Mouse (Mus musculus): ENCODE data around the gene Glt6d1. TPM values are rescaled to one million over a fixed set of nuclear protein-coding genes. Genes with fewer than 3 reads are reported as not detected.

The Glt6d1 gene
- total and polyA plus RNA-seq, 2 experiments from 2014 or later: not detected

DNA sequence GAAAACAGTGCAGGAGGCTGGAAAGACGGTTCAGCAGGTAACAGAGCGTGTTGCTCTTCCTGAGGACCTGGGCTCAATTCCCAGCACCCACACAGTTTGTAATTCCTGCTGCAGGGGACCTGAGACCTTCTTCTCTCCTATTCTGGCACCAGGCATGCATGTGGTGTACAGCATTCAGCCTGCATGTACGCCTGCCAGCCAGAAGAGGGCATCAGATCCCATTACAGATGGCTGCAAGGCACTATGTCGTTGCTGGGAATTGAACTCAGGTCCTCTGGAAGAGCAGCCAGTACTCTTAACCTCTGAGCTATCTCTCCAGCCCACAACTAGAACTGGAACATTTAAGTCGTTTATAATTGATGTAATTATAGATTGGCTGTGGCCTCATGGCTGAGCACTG lies 2.3 kb downstream of the Glt6d1 start:
- Histone ChIP-seq H3K4me1 (ENCODE audit: insufficient read depth) (no peaks in the 10 kb centered on the region), H3K36me3 (ENCODE audit: insufficient read depth) (no peaks in the 10 kb centered on the region), H3K4me3 (ENCODE audit: low read depth, low read length) (no peak overlapping the region), H3K27me3 (ENCODE audit: insufficient read depth, low read length) (no peaks in the 10 kb centered on the region), H3K9ac (no peak overlapping the region), H3K9me3 (ENCODE audit: low read length) (no peaks in the 10 kb centered on the region), H3K4me2 (ENCODE audit: low read depth) (no peak overlapping the region), H3K27ac (ENCODE audit: low read depth, low read length) (no peak overlapping the region)
- DNase-seq (no peak), ATAC-seq (no peak)
- 82% methylated on average over 5 of the region's 5 CpGs for WGBS
- no peak for TF ChIP-seq CTCF (IDR thresholded peaks at IDR 0.05; ENCODE audit: low read depth)

DNA sequence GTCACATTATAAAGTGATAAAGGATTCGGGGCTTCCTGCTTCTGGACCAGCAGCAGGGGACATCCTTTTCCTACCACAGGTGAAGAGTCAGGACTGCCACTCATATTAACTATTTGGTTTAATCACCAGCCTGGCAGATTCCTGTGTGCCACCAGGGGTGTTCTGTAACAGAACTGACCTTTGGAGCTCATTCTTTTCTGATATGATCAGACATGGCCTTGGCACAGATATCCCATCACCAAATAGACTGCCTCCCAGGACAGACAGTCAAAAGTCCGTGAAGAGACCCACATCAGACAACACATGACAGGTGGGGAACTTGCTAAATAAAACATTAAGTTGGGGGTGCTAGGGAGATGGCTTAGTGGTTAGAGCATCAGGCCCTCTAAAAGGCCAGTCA lies 3.9 kb downstream of the Glt6d1 start:
- TF ChIP-seq CTCF (IDR thresholded peaks at IDR 0.05; ENCODE audit: low read depth): no peak
- Histone ChIP-seq H3K4me3 (ENCODE audit: low read depth, low read length) (no peak overlapping the region), H3K27ac (ENCODE audit: low read depth, low read length) (no peak overlapping the region), H3K36me3 (ENCODE audit: insufficient read depth) (no peaks in the 10 kb centered on the region), H3K4me2 (ENCODE audit: low read depth) (no peak overlapping the region), H3K4me1 (ENCODE audit: insufficient read depth) (no peaks in the 10 kb centered on the region), H3K9ac (no peak overlapping the region), H3K9me3 (ENCODE audit: low read length) (no peaks in the 10 kb centered on the region), H3K27me3 (ENCODE audit: insufficient read depth, low read length) (no peaks in the 10 kb centered on the region)
- 65% methylated on average over 2 of the region's 2 CpGs for WGBS
- DNase-seq: no peak
- ATAC-seq: no peak

DNA sequence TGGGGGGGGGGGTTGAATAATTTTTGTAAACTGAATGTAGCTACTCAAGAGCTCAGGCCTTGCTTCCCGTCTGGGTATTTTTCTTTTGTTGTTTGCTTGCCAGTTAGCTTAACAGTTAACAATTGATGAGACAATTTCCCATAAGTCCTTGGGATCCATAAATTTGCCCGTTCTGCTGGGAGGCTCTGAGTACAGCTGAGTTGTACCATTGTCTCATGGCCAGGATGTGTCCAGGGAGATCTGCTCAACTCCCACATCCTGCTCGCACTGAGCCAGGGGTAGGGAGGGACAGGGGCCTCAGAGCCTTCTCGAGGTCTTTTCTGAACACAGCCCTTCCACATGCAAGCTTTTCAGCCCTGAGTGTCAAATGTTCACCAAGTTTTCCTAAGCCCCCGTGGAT lies 17.6 kb downstream of the Glt6d1 start:
- no peak overlapping the region for H3K4me2 ChIP-seq (ENCODE audit: low read depth)
- no peaks in the 10 kb centered on the region for H3K4me1 ChIP-seq (ENCODE audit: insufficient read depth)
- H3K4me3 ChIP-seq (ENCODE audit: low read depth, low read length): no peak overlapping the region
- no peak for TF ChIP-seq CTCF (IDR thresholded peaks at IDR 0.05; ENCODE audit: low read depth)
- H3K9me3 ChIP-seq (ENCODE audit: low read length): no peaks in the 10 kb centered on the region
- no peak overlapping the region for H3K9ac ChIP-seq
- H3K27me3 ChIP-seq (ENCODE audit: insufficient read depth, low read length): no peaks in the 10 kb centered on the region
- H3K36me3 ChIP-seq (ENCODE audit: insufficient read depth): no peaks in the 10 kb centered on the region
- DNase-seq (no peak), ATAC-seq (no peak)
- no peak overlapping the region for H3K27ac ChIP-seq (ENCODE audit: low read depth, low read length)
- 37% methylated on average over 5 of the region's 5 CpGs for WGBS

DNA sequence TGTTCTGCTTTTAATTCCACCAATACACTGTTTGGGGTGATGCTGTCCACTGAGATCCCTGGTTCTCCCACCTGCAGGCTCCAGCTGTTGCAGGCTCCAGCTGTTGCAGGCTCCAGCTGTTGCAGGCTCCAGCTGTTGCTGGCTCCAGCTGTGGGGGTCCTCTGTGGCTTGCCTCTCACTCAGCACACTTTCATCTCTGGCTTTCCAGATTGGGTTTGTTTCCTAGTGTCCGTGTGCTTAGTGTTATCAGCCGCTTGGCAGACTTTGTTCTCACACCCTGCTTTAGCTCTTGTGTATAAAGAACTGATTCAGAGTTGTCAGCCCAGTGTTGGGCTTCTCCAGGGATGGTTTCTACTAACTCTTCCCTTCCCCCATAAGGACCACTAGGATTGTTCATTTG lies 18.0 kb downstream of the Glt6d1 start:
- no peak for ATAC-seq
- H3K36me3 ChIP-seq (ENCODE audit: insufficient read depth): no peaks in the 10 kb centered on the region
- no peak overlapping the region for H3K4me2 ChIP-seq (ENCODE audit: low read depth)
- DNase-seq: no peak
- no peak overlapping the region for H3K4me3 ChIP-seq (ENCODE audit: low read depth, low read length)
- H3K4me1 ChIP-seq (ENCODE audit: insufficient read depth): no peaks in the 10 kb centered on the region
- no peaks in the 10 kb centered on the region for H3K27me3 ChIP-seq (ENCODE audit: insufficient read depth, low read length)
- no peak overlapping the region for H3K9ac ChIP-seq
- H3K9me3 ChIP-seq (ENCODE audit: low read length): no peaks in the 10 kb centered on the region
- TF ChIP-seq CTCF (IDR thresholded peaks at IDR 0.05; ENCODE audit: low read depth): no peak
- WGBS: 44% methylated on average over 2 of the region's 2 CpGs
- H3K27ac ChIP-seq (ENCODE audit: low read depth, low read length): no peak overlapping the region

DNA sequence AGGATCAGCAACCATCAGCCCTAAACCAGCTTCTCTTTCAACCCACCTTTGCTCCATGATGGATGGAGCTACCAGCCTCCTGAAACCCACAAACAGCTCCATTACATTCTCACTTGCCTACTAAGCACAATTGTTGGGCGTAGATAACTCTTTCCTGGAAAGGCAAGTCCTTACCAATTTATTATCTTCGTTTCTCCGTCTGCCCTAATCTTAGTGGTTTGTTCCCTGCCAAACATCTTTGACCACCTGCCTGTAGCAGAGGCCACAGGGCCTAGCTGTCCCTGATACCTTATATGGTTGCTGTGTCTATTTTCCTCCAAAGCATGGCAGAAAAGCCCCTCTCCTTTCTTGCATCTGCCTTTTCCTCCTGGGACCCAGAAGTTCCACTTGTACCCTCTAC lies 26.6 kb downstream of the Glt6d1 start:
- 90% methylated on average over 3 of the region's 3 CpGs for WGBS
- no peak overlapping the region for H3K27ac ChIP-seq (ENCODE audit: low read depth, low read length)
- DNase-seq (no peak), ATAC-seq (no peak)
- H3K9ac ChIP-seq: no peak overlapping the region
- TF ChIP-seq CTCF (IDR thresholded peaks at IDR 0.05; ENCODE audit: low read depth): no peak
- no peaks in the 10 kb centered on the region for H3K36me3 ChIP-seq (ENCODE audit: insufficient read depth)
- H3K4me1 ChIP-seq (ENCODE audit: insufficient read depth): no peaks in the 10 kb centered on the region
- no peaks in the 10 kb centered on the region for H3K27me3 ChIP-seq (ENCODE audit: insufficient read depth, low read length)
- H3K4me2 ChIP-seq (ENCODE audit: low read depth): no peak overlapping the region
- no peak overlapping the region for H3K4me3 ChIP-seq (ENCODE audit: low read depth, low read length)
- H3K9me3 ChIP-seq (ENCODE audit: low read length): no peaks in the 10 kb centered on the region

DNA sequence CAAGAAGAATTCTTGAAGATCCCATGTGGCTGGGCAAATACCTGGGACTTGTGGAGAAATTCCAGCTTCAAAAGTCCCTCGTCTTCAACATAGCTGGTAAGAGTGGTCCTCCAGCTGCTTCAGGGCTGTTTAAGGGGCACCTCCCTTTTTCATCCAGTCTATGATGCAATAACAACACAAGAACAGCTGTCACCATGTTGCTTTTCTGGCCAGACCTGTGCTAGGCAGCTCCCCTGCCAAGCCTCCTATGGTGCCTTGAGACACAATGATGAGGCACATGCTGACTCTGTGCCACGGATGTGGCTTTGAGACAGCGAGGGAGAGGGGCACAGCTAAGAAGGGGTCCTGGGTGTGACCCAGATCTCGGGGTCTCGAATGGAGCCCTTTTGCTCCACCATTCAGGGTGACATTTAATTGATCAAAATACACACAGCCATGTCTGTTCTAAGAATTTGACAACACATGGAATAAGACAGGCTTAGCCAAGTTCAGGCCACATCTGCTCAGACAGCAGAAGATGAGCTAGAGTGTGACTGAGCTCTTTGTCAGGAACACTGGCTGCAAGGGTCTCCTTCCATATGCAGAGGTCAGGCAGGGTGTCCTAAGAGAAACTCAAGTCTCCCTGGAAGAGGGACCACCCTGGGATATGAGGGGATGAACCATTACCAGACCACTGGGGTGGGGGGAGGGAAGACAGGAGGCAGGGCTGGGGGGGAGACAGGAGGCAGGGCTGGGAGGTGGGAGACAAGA lies 29.9 kb downstream of the Glt6d1 start:
- Histone ChIP-seq H3K4me1 (ENCODE audit: insufficient read depth) (no peaks in the 10 kb centered on the region), H3K36me3 (ENCODE audit: insufficient read depth) (no peaks in the 10 kb centered on the region), H3K27me3 (ENCODE audit: insufficient read depth, low read length) (no peaks in the 10 kb centered on the region), H3K4me2 (ENCODE audit: low read depth) (no peak overlapping the region), H3K9ac (no peak overlapping the region), H3K4me3 (ENCODE audit: low read depth, low read length) (no peak overlapping the region), H3K27ac (ENCODE audit: low read depth, low read length) (no peak overlapping the region), H3K9me3 (ENCODE audit: low read length) (no peaks in the 10 kb centered on the region)
- DNase-seq (no peak), ATAC-seq (no peak)
- no peak for TF ChIP-seq CTCF (IDR thresholded peaks at IDR 0.05; ENCODE audit: low read depth)
- 64% methylated on average over 5 of the region's 5 CpGs for WGBS

DNA sequence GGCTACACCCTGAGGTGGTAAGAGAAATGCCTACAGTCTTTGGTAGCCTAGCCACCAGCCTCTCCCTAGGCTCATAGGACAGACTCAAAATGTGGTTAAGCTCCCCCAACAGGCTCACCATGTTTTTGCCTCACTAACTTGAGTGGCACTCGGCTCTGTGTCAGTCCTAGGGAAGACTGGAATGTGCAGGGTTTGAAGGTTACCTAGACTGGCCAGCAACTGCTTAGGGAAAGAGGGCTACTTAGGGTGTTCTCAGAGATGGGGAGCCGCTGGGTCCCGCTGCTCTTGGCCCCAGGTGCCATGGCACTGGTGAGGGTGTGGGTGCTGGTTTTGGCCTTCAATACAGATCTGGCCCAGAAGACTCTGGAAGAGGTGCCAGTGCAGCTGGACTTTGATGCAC lies 33.7 kb downstream of the Glt6d1 start, which contains the start of gene Gm13539:
Gene Gm13539 (plus strand): TSS at position 301 of the 400 bp plus-strand sequence.
- no peak within 1 kb of the TSS for H3K4me3 ChIP-seq (ENCODE audit: low read depth, low read length)
- no peak within 1 kb of the TSS for H3K4me2 ChIP-seq (ENCODE audit: low read depth)
- H3K27ac ChIP-seq (ENCODE audit: low read depth, low read length): no peak within 1 kb of the TSS
- TF ChIP-seq CTCF (IDR thresholded peaks at IDR 0.05; ENCODE audit: low read depth): no peak
- no peaks in the 10 kb centered on the region for H3K27me3 ChIP-seq (ENCODE audit: insufficient read depth, low read length)
- no peaks in the 10 kb centered on the region for H3K36me3 ChIP-seq (ENCODE audit: insufficient read depth)
- 81% methylated on average over 3 of the region's 3 CpGs for WGBS
- H3K9ac ChIP-seq: no peak within 1 kb of the TSS
- no peaks in the 10 kb centered on the region for H3K4me1 ChIP-seq (ENCODE audit: insufficient read depth)
- DNase-seq: no peak
- ATAC-seq: no peak
- no peaks in the 10 kb centered on the region for H3K9me3 ChIP-seq (ENCODE audit: low read length)

All from forebrain, postnatal 0 days (tissue).